Mouse (Mus musculus): ENCODE data around the gene Vax2. TPM values are rescaled to one million over a fixed set of nuclear protein-coding genes. Genes with fewer than 3 reads are reported as not detected.

Vax2 gene
- total RNA-seq, 1 experiment: 2.1 TPM

GRCm38 (mm10) chr6:83774781-83775563 lies 63.9 kb downstream of the Vax2 start:
- in situ Hi-C loops (cut with MboI; ENCODE audit: low sequenced_read_pairs in 2 of 2, unreplicated experiment in 2 of 2): no loop called here
- TF ChIP-seq MAFK (IDR thresholded peaks at IDR 0.05; ENCODE audit: insufficient read depth, low read depth, low read length): no peak
- Histone ChIP-seq H3K4me1 (ENCODE audit: control insufficient read depth in 2 of 2, insufficient read depth in 2 of 2, low read length in 2 of 2, poor library complexity in 1 of 2) (peaks cover 0 to 5% of the 10 kb centered on the region in 2 experiments; a peak in 2 of 4 replicates), H3K4me3 (ENCODE audit: insufficient read depth in 1 of 2, low read depth in 1 of 2, low read length in 2 of 2, poor library complexity in 1 of 2, severe bottlenecking in 1 of 2) (peak overlapping the region; percentile 82 to 93), H3K36me3 (ENCODE audit: control insufficient read depth, insufficient read depth, low read length, poor library complexity, severe bottlenecking) (peaks cover 22% of the 10 kb centered on the region; the same call in 1 of the 2 replicates), H3K27ac (ENCODE audit: insufficient read depth, low read depth, low read length, poor library complexity, severe bottlenecking) (no peak overlapping the region), H3K9ac (ENCODE audit: insufficient read depth, low read depth, low read length, poor library complexity, severe bottlenecking) (peak overlapping the region; percentile 77), H3K9me3 (ENCODE audit: control insufficient read depth, insufficient read depth, low read depth, low read length) (no peaks in the 10 kb centered on the region)
- no peak for DNase-seq (ENCODE audit: low read depth, low spot score)

DNA sequence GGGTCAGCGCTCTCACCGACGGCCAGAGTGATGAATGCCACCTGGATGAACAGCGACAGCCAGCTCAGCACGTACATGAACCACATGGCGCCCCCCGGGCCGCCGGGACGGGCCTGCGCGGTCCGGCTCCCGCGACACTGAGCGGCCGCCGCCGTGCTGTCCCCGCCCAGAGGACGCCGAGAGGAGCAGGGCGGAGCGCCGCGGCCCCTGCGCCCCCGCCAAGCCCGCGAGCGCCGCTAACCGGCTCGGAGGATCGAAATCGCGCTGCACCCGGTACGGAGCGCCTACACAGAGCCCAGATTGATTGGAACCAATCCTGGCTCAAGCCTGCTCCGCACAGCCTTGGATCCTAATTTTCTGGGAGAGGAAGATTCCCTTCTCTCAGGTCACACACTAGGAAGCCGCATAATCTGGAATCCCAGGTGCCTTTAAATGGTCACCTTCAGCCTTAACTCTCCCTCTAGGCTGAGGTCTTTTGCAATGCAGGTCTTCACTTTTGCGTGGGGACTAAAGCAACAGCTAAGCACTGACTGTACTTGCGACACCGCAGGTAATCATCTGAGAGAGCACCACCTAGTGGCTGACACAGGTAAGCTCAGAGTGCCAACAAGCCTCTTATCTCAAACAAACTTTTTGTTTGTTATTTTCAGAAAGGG lies 64.7 kb downstream of the Vax2 start, which contains the start of gene Tex261:
Gene Tex261 (minus strand): TSS at position 176 of the 656 bp plus-strand sequence.
- H3K4me1 ChIP-seq (ENCODE audit: control insufficient read depth in 2 of 2, insufficient read depth in 2 of 2, low read length in 2 of 2, poor library complexity in 1 of 2): peaks cover 0 to 5% of the 10 kb centered on the region in 2 experiments; a peak in 2 of 4 replicates

GRCm38 (mm10) chr6:83778306-83778705 lies 67.2 kb downstream of the Vax2 start:
- no peak for DNase-seq (ENCODE audit: low read depth, low spot score)
- no peak overlapping the region for H3K27ac ChIP-seq (ENCODE audit: insufficient read depth, low read depth, low read length, poor library complexity, severe bottlenecking)
- H3K4me3 ChIP-seq (ENCODE audit: insufficient read depth in 1 of 2, low read depth in 1 of 2, low read length in 2 of 2, poor library complexity in 1 of 2, severe bottlenecking in 1 of 2): no peak overlapping the region
- peaks cover 4% of the 10 kb centered on the region; the same call in 1 of the 2 replicates for H3K36me3 ChIP-seq (ENCODE audit: control insufficient read depth, insufficient read depth, low read length, poor library complexity, severe bottlenecking)
- H3K4me1 ChIP-seq (ENCODE audit: control insufficient read depth in 2 of 2, insufficient read depth in 2 of 2, low read length in 2 of 2, poor library complexity in 1 of 2): peaks cover 0 to 5% of the 10 kb centered on the region in 2 experiments; a peak in 2 of 4 replicates
- no peaks in the 10 kb centered on the region for H3K9me3 ChIP-seq (ENCODE audit: control insufficient read depth, insufficient read depth, low read depth, low read length)
- no peak overlapping the region for H3K9ac ChIP-seq (ENCODE audit: insufficient read depth, low read depth, low read length, poor library complexity, severe bottlenecking)
- in situ Hi-C loops (cut with MboI; ENCODE audit: low sequenced_read_pairs in 2 of 2, unreplicated experiment in 2 of 2): no loop called here
- TF ChIP-seq ZC3H11A (IDR thresholded peaks at IDR 0.05; ENCODE audit: borderline replicate concordance, low read depth, low read length) (no peak), MAFK (IDR thresholded peaks at IDR 0.05; ENCODE audit: insufficient read depth, low read depth, low read length) (no peak), CHD2 (IDR thresholded peaks at IDR 0.05; ENCODE audit: low read depth, low read length) (no peak), HCFC1 (IDR thresholded peaks at IDR 0.05; ENCODE audit: borderline replicate concordance, insufficient read depth, low read length) (no peak), ZNF384 (IDR thresholded peaks at IDR 0.05; ENCODE audit: low read depth, low read length) (no peak)

More for the DNA sequence above, 64.7 kb downstream of the Vax2 start, which contains the start of gene Tex261:
- TF ChIP-seq MAFK (IDR thresholded peaks at IDR 0.05; ENCODE audit: insufficient read depth, low read depth, low read length) (no peak), HCFC1 (IDR thresholded peaks at IDR 0.05; ENCODE audit: borderline replicate concordance, insufficient read depth, low read length) (peak; percentile 73; the same call in 1 of the 2 replicates)
- Histone ChIP-seq H3K36me3 (ENCODE audit: control insufficient read depth, insufficient read depth, low read length, poor library complexity, severe bottlenecking) (peaks cover 20% of the 10 kb centered on the region; the same call in 1 of the 2 replicates), H3K4me3 (ENCODE audit: insufficient read depth in 1 of 2, low read depth in 1 of 2, low read length in 2 of 2, poor library complexity in 1 of 2, severe bottlenecking in 1 of 2) (peak within 1 kb of the TSS; percentile 82 to 93), H3K9me3 (ENCODE audit: control insufficient read depth, insufficient read depth, low read depth, low read length) (no peaks in the 10 kb centered on the region), H3K27ac (ENCODE audit: insufficient read depth, low read depth, low read length, poor library complexity, severe bottlenecking) (peak within 1 kb of the TSS; percentile 18; the same call in 1 of the 2 replicates), H3K9ac (ENCODE audit: insufficient read depth, low read depth, low read length, poor library complexity, severe bottlenecking) (peak within 1 kb of the TSS; percentile 81)
- peak; percentile 88 for DNase-seq (ENCODE audit: low read depth, low spot score)
- in situ Hi-C loops (cut with MboI; ENCODE audit: low sequenced_read_pairs in 2 of 2, unreplicated experiment in 2 of 2): no loop called here

GRCm38 (mm10) chr6:83779026-83779425 lies 68.0 kb downstream of the Vax2 start:
- Histone ChIP-seq H3K36me3 (ENCODE audit: control insufficient read depth, insufficient read depth, low read length, poor library complexity, severe bottlenecking) (no peaks in the 10 kb centered on the region), H3K9me3 (ENCODE audit: control insufficient read depth, insufficient read depth, low read depth, low read length) (no peaks in the 10 kb centered on the region), H3K4me3 (ENCODE audit: insufficient read depth in 1 of 2, low read depth in 1 of 2, low read length in 2 of 2, poor library complexity in 1 of 2, severe bottlenecking in 1 of 2) (no peak overlapping the region), H3K4me1 (ENCODE audit: control insufficient read depth in 2 of 2, insufficient read depth in 2 of 2, low read length in 2 of 2, poor library complexity in 1 of 2) (peaks cover 0 to 5% of the 10 kb centered on the region in 2 experiments; a peak in 2 of 4 replicates), H3K9ac (ENCODE audit: insufficient read depth, low read depth, low read length, poor library complexity, severe bottlenecking) (no peak overlapping the region), H3K27ac (ENCODE audit: insufficient read depth, low read depth, low read length, poor library complexity, severe bottlenecking) (no peak overlapping the region)
- in situ Hi-C loops (cut with MboI; ENCODE audit: low sequenced_read_pairs in 2 of 2, unreplicated experiment in 2 of 2): no loop called here
- no peak for DNase-seq (ENCODE audit: low read depth, low spot score)
- TF ChIP-seq CHD2 (IDR thresholded peaks at IDR 0.05; ENCODE audit: low read depth, low read length) (no peak), ZC3H11A (IDR thresholded peaks at IDR 0.05; ENCODE audit: borderline replicate concordance, low read depth, low read length) (peak; percentile 71; the same call in 1 of the 2 replicates)

Data from ES-E14 (cell line).